Mouse (Mus musculus) retina, embryonic 14.5 days (tissue): Measurements from ENCODE around the gene Msh3.
"Not testable (repeated sequence)": the region's sequence is repeated elsewhere in the genome, so short reads cannot be mapped to it uniquely, and the experiment has no call there.

ENCODE experiments used
- DNase-seq: peaks from one replicate; pipeline ENCODE4 v3.0.0-alpha.2; 2015; ENCODE audit warnings: low spot score

Msh3 gene

DNA sequence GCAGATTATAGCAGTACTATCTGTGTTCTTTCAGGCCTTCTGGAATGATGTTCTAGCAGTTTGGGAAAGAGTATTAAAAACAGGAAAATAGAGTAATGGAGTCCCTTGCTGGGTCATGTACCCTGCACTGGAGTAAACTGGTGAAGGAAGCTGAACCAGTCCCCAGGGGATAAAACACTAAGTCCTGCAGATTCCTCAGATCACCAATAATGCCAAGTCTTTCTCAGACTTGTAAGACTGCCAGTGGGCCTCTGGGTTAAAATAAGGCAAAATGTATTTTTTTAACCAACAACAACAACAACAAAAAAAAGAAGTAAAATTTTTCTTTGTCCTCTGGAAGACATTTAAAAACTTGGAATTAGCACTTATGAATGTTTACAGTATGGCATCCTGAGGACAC, 102.5 kb downstream of the Msh3 start:
- no peak for DNase-seq

DNA sequence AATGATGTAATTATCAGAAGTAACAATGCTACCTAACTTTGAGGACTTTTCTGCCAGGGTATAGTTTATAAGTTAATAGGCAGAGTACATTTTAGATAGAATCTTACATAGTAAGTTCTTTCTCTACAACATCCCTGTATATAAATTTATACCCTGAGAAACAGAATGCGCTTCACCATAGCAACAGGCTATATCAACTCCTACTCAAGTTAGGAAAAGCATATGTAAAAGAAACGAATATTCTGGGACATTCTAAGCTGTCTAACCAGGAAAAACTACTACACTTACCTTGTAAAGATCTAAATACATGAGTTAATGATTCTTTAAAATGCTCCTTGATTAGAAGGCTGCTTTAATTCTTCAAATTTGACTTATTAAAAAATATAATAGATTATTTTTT, 107.2 kb downstream of the Msh3 start:
- DNase-seq: no peak

DNA sequence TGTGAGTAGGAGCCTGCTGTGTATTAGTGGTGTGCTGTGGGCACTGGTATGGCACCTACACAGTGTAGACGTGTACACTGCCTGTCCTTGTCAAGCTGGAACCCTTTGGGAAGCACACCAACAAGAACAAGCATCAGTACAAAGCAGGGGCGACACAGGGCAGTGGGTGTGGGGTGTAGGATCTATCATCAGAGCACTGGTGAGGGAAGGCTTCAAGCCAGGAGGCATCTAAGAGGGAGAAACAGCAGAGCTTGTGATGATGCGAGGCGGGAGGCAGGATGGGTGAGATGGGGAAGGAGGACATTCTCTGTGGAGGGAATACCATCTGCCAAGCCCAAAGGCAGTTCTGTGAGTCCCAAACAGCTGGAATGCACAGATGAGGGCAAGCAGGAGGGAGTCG, 107.8 kb downstream of the Msh3 start:
- DNase-seq: no peak

DNA sequence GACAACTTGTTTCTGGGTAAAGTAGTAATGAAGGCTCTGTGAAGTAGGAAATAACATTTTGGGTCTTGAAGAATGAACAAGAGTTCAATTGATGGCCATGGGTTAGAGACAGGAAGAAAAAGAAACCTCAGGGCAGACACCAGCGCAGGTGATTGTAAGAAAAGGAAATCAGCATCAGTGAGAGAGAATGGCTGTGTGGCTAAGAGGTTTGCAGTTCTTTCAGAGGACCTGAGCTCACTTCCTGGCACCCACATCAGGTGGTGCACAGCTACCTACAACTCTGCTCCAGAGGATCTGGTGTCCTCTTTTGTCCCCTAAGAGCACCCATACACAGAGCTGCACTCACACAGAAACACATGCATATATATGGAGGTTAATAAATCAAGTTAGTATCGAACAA, 110.1 kb downstream of the Msh3 start:
- DNase-seq: no peak

DNA sequence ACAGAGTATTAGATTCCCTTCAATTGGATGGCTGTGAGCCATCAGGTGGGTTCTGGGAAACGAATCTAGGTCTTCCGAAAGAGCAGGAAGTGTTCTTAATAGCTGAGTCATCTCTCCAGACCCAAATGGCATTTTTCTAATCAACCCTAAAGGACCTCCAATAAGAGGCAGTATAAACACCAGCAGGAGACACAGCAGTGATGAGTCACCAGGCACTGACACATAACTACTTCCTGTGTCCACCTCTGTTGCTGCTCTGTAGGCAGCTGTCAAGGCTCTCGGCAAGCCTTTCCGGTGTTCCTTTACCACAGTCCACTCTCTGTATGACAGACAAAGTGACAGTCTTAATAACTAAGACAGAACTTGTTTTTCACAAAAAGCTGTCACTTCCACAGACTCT, 113.4 kb downstream of the Msh3 start:
- no peak for DNase-seq

DNA sequence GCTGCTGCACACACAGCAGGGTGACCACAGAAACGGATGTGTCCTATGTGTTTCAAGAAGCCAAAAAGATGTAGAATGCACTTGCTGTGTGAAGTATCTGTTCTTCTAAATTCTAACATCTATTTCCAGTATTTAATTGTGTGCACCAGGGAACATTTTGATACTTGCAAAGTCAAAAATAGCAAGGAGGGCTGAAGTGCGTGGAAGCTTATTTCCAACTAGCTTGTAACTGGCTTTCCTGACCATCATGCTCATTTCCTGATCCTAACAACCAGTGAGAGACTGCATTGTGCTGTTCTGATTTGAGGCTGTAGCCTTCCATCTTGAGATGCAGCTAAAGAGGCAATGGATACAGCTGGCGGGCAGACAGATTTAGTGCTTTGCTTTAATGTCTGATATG, 116.9 kb downstream of the Msh3 start:
- DNase-seq: no peak

DNA sequence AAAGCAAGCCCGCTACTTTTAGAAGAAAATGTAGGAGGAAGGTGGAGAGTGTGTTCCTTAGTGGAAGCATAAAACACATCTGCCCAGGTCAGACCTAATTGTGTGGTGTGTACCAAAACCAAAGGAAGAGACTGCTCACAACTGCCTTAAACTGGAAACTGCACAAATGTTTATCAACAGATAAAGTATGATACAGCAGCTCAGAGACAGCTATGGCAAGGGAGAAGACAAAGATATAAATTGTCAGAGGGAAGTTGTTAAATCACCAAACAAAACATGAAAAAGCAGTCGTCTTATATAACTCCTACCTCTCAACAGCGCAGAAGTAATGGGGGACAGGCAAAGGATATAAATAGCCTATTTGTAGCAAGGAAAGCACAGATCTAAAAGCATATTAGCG, 117.8 kb downstream of the Msh3 start:
- DNase-seq: no peak

DNA sequence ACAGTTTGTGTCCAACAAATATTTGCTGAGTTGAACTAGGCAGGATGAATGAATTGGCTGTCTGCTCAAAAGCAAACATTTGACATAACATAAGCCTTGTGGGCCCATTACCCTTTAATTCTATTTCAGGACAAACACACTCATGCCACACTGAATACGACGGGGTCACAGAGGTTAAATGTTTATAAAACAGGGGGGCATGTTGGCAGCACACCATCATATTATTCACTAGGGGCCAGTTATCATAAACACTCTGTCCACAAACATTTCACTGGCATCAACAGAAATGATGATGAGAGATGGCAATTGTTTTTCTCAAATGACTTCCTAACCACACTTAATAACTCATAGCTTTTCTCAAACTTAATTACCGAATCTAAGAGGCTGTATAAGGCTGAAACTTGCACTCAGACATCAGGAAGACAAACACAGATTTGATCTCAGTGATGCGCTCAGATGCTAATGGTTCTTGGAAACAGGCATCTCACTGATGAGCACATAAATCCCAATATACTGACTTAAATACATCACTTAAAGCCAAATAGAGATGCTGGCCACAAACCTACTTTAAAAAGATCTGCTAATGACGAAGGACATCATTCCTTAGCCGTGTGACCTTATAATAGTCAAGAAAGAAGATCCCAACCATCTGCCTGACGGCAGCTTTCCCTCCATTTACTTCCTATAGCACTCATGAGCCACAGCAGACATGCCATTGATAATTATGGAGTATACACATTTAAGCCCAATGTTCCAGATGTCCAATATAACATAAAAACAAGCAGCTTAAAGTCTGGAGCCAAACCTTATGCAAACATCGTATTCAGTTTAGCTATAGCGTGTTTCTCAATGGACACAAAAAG, 122.5 kb downstream of the Msh3 start:
- no peak for DNase-seq

DNA sequence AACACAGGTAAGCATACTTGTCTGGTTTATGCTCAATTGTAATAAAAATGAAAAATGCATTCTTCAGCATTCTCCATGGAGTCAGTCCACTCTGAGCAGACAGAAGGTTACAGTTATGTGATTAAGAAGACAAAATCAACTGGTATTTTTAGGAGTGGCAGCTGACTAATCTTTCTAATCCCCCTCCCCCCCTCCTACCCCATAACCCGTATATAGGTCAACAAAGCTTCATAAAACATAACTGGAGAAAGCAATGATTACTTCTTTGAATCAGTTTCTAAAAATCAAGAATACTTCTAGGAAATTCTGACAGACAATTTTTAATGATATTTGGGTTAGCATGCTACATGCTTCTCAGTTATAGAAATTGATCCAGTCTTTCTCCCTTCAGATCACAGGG, 126.8 kb downstream of the Msh3 start:
- DNase-seq: peak; percentile 17

DNA sequence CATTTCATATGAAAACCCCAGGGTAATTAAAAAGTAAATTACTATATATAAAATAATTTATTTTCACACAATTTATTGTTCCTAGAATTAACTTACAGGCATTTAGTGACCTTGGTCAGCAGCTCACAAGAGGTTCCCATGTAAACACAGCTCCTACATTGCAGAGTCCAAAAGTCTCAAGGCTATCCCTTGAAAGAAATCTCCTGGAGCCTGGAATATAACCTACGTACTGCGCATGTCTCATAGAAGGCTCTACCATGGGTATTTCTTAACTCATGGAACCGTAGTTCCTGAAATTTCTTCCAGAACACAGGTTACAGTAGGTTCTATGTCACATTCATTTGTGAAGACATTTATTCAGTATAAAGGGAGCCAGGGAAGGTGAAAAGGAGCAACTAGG, 131.2 kb downstream of the Msh3 start:
- DNase-seq: no peak

DNA sequence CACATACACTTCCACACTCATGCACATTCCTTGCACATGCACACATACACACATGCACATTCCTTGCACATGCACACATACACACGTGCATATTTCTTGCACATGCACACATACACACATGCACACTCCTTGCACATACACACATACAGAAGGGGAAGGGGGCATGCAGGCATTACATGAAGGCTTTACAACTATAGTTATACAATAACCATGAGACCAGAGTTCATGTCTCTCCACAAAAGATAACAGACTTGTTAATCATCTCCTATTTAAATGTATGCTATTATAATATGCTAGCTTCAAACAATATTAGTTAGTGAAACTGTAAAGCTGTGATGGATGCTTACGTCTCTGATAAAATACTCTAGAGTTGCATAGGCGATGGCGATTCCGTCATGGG, 132.0 kb downstream of the Msh3 start:
- DNase-seq: no peak

DNA sequence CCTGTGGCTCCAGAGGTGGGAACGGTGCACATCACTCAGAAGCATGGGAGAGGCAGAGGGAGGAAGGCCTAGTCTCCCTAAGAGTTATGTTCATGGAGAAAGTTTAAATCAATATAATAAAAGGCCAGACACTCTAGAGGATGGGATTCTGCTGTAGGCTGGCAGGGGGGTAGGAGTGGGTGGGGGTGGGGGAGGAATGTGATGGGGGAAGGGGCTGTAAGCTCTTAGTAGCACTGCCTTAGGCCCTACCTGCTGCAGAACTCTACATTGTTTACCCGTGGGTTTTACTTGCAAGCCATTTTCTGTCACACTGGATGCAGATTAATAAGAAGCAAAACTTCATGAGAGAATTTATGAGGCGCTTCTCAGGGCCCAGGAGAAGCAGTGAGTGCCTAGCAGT, 135.0 kb downstream of the Msh3 start:
- DNase-seq: no peak

DNA sequence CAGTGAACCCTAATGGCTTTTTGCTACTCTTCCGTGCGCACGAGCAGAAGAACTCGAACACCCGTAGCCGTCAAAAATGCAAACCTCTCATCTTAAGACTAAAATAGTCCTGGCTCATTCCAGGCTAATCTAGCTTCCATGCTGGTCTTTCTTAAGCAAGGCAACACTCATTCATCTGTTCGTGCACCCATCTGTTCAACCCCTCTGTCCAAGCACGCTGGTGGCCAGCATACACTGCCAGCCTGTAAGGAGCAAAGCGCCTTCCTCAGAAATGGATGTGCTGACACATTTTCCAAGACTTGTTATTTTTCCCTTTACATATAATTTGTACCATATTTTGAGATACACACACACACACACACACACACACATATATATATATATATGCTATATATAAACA, 137.6 kb downstream of the Msh3 start:
- no peak for DNase-seq

DNA sequence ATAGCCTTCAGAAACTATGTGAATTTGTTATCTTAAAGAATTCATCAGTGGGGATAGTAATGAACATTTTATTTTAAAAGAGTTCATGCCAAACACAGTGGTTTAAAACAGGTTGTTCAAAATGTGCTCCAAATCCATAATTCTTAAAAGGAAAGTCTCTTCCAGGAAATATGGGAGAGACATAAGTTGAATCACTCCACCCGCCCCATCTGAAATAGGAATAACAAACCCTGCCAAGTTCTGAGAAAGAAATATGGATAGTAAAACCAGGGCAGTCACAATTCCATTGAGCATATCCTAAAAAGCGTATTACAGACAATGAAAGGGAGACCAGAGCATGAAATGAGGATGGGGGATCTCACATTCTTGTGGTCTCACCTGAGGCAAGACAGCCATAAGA, 157.9 kb downstream of the Msh3 start:
- DNase-seq: no peak

DNA sequence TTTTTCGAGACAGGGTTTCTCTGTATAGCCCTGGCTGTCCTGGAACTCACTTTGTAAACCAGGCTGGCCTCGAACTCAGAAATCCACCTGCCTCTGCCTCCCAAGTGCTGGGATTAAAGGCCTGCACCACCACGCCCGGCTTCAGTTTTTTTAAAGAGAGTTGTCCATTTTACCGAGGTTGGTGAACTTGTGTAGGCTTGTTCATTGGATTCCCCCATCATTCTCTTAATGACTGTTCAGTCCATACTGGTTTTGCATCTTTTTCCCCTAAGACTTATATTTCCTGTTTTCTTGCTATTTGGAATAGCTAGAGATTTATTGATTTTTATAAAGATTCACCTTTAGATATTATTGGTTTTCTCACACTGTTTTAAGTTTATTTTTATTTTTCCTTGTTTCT, 161.0 kb downstream of the Msh3 start:
- DNase-seq: not testable (repeated sequence)

DNA sequence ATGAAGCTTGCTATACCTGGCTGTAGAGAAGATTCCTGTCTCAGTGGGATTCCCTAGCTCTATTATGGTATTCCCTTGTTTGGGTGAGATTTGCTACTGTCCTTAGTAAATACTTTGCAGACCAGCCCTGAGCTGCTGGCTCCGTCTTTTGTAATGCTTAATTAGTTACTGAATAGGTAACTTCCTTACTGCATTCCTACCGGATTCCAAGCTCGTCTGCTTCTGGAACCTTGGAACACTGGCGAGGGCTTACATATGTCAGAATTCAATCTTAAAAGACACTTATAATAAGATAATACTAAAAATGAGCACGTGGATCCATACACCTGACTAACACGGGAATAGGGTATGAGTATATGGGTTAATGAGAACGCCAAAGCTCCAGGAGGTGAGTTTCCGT, 182.1 kb downstream of the Msh3 start:
- not testable (repeated sequence) for DNase-seq
